Mouse (Mus musculus) myocyte (in vitro differentiated cells): Measurements from ENCODE around the gene Ubox5.

Experiments
- CEBPB ChIP-seq: IDR thresholded peaks from 2 replicates; pipeline ENCODE4 v1.6.1; 2011; ENCODE audit warnings: mild to moderate bottlenecking, moderate library complexity; ENCODE audit not compliant: poor library complexity, insufficient read depth, severe bottlenecking
- E2F4 ChIP-seq: IDR thresholded peaks from one replicate; pipeline ENCODE4 v1.6.1; 2011; ENCODE audit warnings: mild to moderate bottlenecking, control low read depth, moderate library complexity; ENCODE audit not compliant: insufficient read depth
- MAX ChIP-seq: IDR thresholded peaks from one replicate; pipeline ENCODE4 v1.6.1; 2011; ENCODE audit warnings: low read depth, mild to moderate bottlenecking, control low read depth
- MYOD1 ChIP-seq, 3 experiments: IDR thresholded peaks; one replicate each; pipeline ENCODE4 v1.6.1; 2011; ENCODE audit warnings: control low read depth in 2 of 3, low read depth in 2 of 3, mild to moderate bottlenecking in 2 of 3, moderate library complexity in 1 of 3; ENCODE audit not compliant: insufficient read length in 2 of 3, control insufficient read depth in 1 of 3
- MYOG ChIP-seq, 3 experiments: IDR thresholded peaks; one replicate each; pipeline ENCODE4 v1.6.1; 2011; ENCODE audit warnings: control low read depth in 2 of 3, low read depth in 2 of 3, mild to moderate bottlenecking in 2 of 3; ENCODE audit not compliant: insufficient read length in 2 of 3, control insufficient read depth in 1 of 3, insufficient read depth in 1 of 3
- POLR2A ChIP-seq: IDR thresholded peaks from one replicate; pipeline ENCODE4 v1.6.1; 2011; ENCODE audit warnings: low read depth, mild to moderate bottlenecking, control low read depth, moderate library complexity; ENCODE audit not compliant: insufficient read length
- POLR2AphosphoS2 ChIP-seq: IDR thresholded peaks from one replicate; pipeline ENCODE4 v1.6.1; 2011; ENCODE audit warnings: low read depth, control low read depth; ENCODE audit not compliant: insufficient read length
- REST ChIP-seq: IDR thresholded peaks from one replicate; pipeline ENCODE4 v1.6.1; 2011; ENCODE audit warnings: mild to moderate bottlenecking, control low read depth, moderate library complexity; ENCODE audit not compliant: insufficient read depth, insufficient read length
- SRF ChIP-seq: IDR thresholded peaks from one replicate; pipeline ENCODE4 v1.6.1; 2011; ENCODE audit warnings: low read depth; ENCODE audit not compliant: control insufficient read depth, insufficient read length
- TCF12 ChIP-seq: IDR thresholded peaks from one replicate; pipeline ENCODE4 v1.6.1; 2011; ENCODE audit warnings: mild to moderate bottlenecking, control low read depth; ENCODE audit not compliant: poor library complexity, insufficient read depth, severe bottlenecking
- USF1 ChIP-seq: IDR thresholded peaks from one replicate; pipeline ENCODE4 v1.6.1; 2011; ENCODE audit warnings: low read depth, mild to moderate bottlenecking, control low read depth, moderate library complexity

GRCm38 (mm10) chr2:130634006-130634738 lies 4.3 kb upstream of the Ubox5 start:
- no peak for TF ChIP-seq POLR2AphosphoS2
- no peak for TF ChIP-seq USF1
- no peak for TF ChIP-seq POLR2A
- TF ChIP-seq MAX, result no peak
- no peak for TF ChIP-seq CEBPB
- no peak for TF ChIP-seq E2F4
- no peak for TF ChIP-seq MYOD1 (IDR thresholded peaks at IDR 0.05; ENCODE audit: control insufficient read depth in 1 of 3, insufficient read length in 2 of 3, low read depth in 2 of 3)
- no peak for TF ChIP-seq TCF12
- TF ChIP-seq MYOG (IDR thresholded peaks at IDR 0.05; ENCODE audit: control insufficient read depth in 1 of 3, insufficient read depth in 1 of 3, insufficient read length in 2 of 3, low read depth in 2 of 3), result no peak
- no peak for TF ChIP-seq SRF
- no peak for TF ChIP-seq REST
